Mouse (Mus musculus) intestine, embryonic 16.5 days (tissue): ENCODE results near the gene Cib4. TPM values are rescaled to one million over a fixed set of nuclear protein-coding genes. Genes with fewer than 3 reads are reported as not detected.

ENCODE experiments used
- ATAC-seq: fragments of 200-750 bp; cut with Nextera tagmentation; 2 replicates; pipeline ENCODE4 v1.8.0; 2017; ENCODE audit warnings: moderate TSS enrichment, moderate library complexity
- H3K27ac ChIP-seq: fragments of 300-500 bp; sonication (generic); 2 replicates; pipeline ENCODE4 v1.5.1; 2014; ENCODE audit warnings: mild to moderate bottlenecking, low read length
- H3K27me3 ChIP-seq: fragments of 300-500 bp; sonication (generic); replicated peaks from 2 replicates; pipeline ENCODE4 v1.6.1; 2014; ENCODE audit warnings: low read length, control low read depth, mixed read lengths; ENCODE audit not compliant: control insufficient read depth, insufficient read depth
- H3K36me3 ChIP-seq: fragments of 300-500 bp; sonication (generic); 2 replicates; pipeline ENCODE4 v1.6.1; 2014; ENCODE audit warnings: low read length, control low read depth; ENCODE audit not compliant: control insufficient read depth, insufficient read depth
- H3K4me1 ChIP-seq: fragments of 300-500 bp; sonication (generic); 2 replicates; pipeline ENCODE4 v1.6.1; 2014; ENCODE audit warnings: low read length, control low read depth, mixed read lengths; ENCODE audit not compliant: control insufficient read depth, insufficient read depth
- H3K4me2 ChIP-seq: fragments of 300-500 bp; sonication (generic); 2 replicates; pipeline ENCODE4 v1.6.1; 2014; ENCODE audit warnings: low read depth, low read length, control low read depth
- H3K4me3 ChIP-seq: fragments of 300-500 bp; sonication (generic); 2 replicates; pipeline ENCODE4 v1.5.1; 2014; ENCODE audit warnings: mild to moderate bottlenecking, low read length
- H3K9ac ChIP-seq: fragments of 300-500 bp; sonication (generic); 2 replicates; pipeline ENCODE4 v1.6.1; 2014; ENCODE audit warnings: low read depth, low read length
- H3K9me3 ChIP-seq: fragments of 300-500 bp; sonication (generic); 2 replicates; pipeline ENCODE4 v1.6.1; 2016; ENCODE audit warnings: low read length, control low read depth; ENCODE audit not compliant: control insufficient read depth
- WGBS: fragments of 180-500 bp; shearing (Covaris S2); extraction: QIAGEN DNeasy Blood & Tissue Kit; methylation state at CpG from one replicate; pipeline ENCODE4 v1.1.7; 2014; 5-methylcytosine and 5-hydroxymethylcytosine counted together
- polyA plus RNA-seq: library from polyadenylated mRNA; unstranded; fragments of >200 nt; fragmentation: Nextera tagmentation; extraction: Ambion mirVana; gene quantifications from 2 replicates; pipeline ENCODE4 v1.2.1, GENCODE M21; 2015

Cib4 gene
- polyA plus RNA-seq, 1 experiment from 2014 or later, result not detected

DNA sequence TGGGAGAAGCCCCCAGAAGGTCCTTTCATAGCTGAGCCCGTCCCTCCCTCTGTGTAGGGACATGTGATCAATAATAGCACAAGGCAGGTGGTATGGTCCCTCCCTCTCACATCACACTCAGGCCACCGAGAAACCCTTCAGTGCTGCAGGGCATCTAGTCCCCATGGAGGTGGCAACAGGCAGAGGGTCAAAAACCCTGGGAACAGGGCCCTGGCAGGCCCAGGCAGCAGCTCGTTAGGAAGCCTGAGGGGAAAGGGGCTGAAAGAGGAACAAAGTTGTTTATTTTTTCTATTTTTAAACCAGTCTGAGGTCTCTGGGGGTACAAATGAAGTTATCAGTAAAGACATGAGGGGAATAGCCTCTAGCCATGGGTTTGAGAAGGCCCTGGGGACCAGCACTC lies 21.4 kb downstream of the Cib4 start:
- H3K9ac ChIP-seq, result no peak overlapping the region
- peaks cover 15% of the 10 kb centered on the region for H3K4me1 ChIP-seq
- no peaks in the 10 kb centered on the region for H3K9me3 ChIP-seq
- no peak overlapping the region for H3K27ac ChIP-seq
- no peak overlapping the region for H3K4me3 ChIP-seq
- ATAC-seq, result no peak
- 50% methylated on average over 3 of the region's 3 CpGs for WGBS
- H3K36me3 ChIP-seq, result no peaks in the 10 kb centered on the region
- no peaks in the 10 kb centered on the region for H3K27me3 ChIP-seq
- H3K4me2 ChIP-seq, result no peak overlapping the region

DNA sequence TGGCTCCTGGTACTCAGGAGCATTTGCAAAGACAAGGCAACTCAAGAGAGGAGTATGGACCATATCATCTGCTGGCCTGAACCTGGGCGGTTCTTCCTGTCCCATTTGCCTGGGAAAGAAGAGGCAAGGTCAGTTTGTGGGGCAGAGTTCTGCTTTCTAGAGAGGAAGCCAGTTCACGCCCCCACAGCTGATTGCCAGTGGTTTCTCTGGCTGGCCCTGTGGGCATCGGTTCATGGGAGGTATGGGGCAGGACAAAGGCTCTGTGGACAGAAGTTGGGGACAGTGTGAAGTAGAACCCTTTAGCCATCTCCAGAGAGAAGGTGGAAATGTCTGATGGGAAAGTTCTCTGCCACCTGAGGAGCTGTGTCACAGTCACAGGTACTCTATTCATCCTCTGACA lies 22.5 kb downstream of the Cib4 start:
- no peak for ATAC-seq
- H3K27me3 ChIP-seq, result no peaks in the 10 kb centered on the region
- 75% methylated on average over 3 of the region's 3 CpGs for WGBS
- no peaks in the 10 kb centered on the region for H3K36me3 ChIP-seq
- H3K9me3 ChIP-seq, result no peaks in the 10 kb centered on the region
- no peak overlapping the region for H3K4me2 ChIP-seq
- no peak overlapping the region for H3K4me3 ChIP-seq
- peaks cover 24% of the 10 kb centered on the region for H3K4me1 ChIP-seq
- no peak overlapping the region for H3K27ac ChIP-seq
- no peak overlapping the region for H3K9ac ChIP-seq

DNA sequence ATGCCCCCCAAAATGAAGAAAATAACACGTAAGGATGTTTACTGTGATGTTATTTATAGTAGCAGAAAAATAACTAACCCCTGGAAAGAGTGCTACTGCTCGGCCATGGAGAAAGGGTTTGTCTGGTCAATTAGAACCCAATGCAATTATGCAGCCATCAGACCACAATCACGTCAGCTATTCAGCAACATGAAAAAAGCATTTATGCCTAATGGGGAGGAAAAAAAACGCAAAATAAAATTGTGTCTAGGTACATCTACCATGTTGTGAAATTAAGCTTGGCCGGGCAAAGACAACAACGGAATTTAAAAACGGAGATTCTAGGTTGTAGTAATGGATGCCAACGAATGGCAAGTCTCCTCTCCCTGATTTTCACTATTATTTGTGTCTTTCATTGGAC lies 23.2 kb downstream of the Cib4 start:
- H3K4me1 ChIP-seq, result peaks cover 30% of the 10 kb centered on the region
- WGBS, result 83% methylated on average over 8 of the region's 8 CpGs
- no peaks in the 10 kb centered on the region for H3K9me3 ChIP-seq
- H3K27ac ChIP-seq, result no peak overlapping the region
- no peak overlapping the region for H3K4me3 ChIP-seq
- H3K4me2 ChIP-seq, result no peak overlapping the region
- no peaks in the 10 kb centered on the region for H3K27me3 ChIP-seq
- no peak for ATAC-seq
- H3K36me3 ChIP-seq, result no peaks in the 10 kb centered on the region
- no peak overlapping the region for H3K9ac ChIP-seq

DNA sequence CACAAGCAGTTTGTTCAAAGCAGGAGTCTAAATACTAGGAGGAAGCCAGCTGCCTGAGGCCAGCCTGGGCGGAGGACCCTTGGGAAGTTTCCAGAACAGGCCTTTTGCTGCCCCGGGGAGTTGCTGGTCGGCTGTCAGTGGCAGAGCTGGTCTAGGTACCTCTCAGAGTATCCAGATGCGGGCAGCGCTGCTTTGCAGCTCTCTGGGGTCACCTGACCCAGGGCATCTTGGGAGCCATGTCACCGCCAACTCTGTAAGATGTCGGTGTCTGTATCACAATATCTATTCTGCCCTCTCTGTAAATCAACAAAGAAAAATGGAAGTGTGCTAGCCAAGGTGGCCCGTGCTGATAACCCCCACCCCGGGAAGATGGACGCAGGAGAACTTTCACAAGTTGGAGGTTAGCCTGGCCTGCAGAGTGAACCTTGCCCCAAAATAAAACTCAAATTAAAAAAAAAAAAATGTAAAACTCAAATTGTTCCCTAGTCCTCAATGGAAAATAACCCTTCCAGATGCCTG lies 25.4 kb downstream of the Cib4 start:
- 66% methylated on average over 10 of the region's 10 CpGs for WGBS
- no peak overlapping the region for H3K4me3 ChIP-seq
- H3K36me3 ChIP-seq, result no peaks in the 10 kb centered on the region
- H3K9me3 ChIP-seq, result no peaks in the 10 kb centered on the region
- ATAC-seq, result 0 out of 2 replicates have a peak, but pooled peaks have one; percentile 23
- H3K27ac ChIP-seq, result peak overlapping the region; percentile 76
- H3K4me2 ChIP-seq, result no peak overlapping the region
- no peak overlapping the region for H3K9ac ChIP-seq
- H3K27me3 ChIP-seq, result no peaks in the 10 kb centered on the region
- H3K4me1 ChIP-seq, result peaks cover 30% of the 10 kb centered on the region

DNA sequence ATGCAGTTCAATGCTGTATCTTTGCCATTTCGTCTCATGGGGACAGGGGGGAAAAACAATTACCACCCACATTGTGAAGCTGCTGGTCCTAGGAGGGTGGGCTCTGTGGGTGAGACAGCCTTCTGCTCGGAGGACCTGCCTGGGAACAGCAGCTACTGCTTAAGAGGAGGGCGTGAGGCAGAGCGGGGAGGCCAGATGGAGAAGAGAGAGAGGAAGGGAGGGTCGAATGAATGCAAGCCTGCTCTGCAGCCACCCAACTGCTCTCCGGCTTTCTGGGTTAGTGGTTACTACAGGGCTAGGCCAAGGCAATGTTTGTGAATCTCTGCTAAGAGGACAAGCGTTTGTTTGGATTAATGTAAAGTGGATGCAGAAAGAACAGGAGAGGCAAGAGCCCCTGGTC lies 26.1 kb downstream of the Cib4 start:
- 40% methylated on average over 7 of the region's 7 CpGs for WGBS

GRCm38 (mm10) chr5:30518547-30518946 lies 27.1 kb downstream of the Cib4 start:
- no peak for ATAC-seq
- Histone ChIP-seq H3K9me3 (no peaks in the 10 kb centered on the region), H3K4me1 (peaks cover 24% of the 10 kb centered on the region), H3K4me2 (no peak overlapping the region), H3K9ac (no peak overlapping the region), H3K27ac (peak overlapping the region; percentile 76), H3K36me3 (no peaks in the 10 kb centered on the region), H3K4me3 (no peak overlapping the region), H3K27me3 (no peaks in the 10 kb centered on the region)
- WGBS, result 65% methylated on average over 6 of the region's 6 CpGs

More for the DNA sequence above, 26.1 kb downstream of the Cib4 start:
- Histone ChIP-seq H3K36me3 (no peaks in the 10 kb centered on the region), H3K4me3 (no peak overlapping the region), H3K4me1 (peaks cover 30% of the 10 kb centered on the region), H3K27me3 (no peaks in the 10 kb centered on the region), H3K27ac (peak overlapping the region; percentile 76), H3K9ac (no peak overlapping the region), H3K4me2 (no peak overlapping the region), H3K9me3 (no peaks in the 10 kb centered on the region)
- peak; percentile 77 for ATAC-seq

- H3K4me2 ChIP-seq, result no peak overlapping the region
- peak overlapping the region; percentile 76 for H3K27ac ChIP-seq
- no peaks in the 10 kb centered on the region for H3K9me3 ChIP-seq
- no peaks in the 10 kb centered on the region for H3K36me3 ChIP-seq
- H3K9ac ChIP-seq, result peak overlapping the region; percentile 52; the same call in 1 of the 2 replicates
- no peaks in the 10 kb centered on the region for H3K27me3 ChIP-seq
- 51% methylated on average over 5 of the region's 5 CpGs for WGBS
- H3K4me3 ChIP-seq, result no peak overlapping the region
- H3K4me1 ChIP-seq, result peaks cover 24% of the 10 kb centered on the region
- ATAC-seq, result peak; percentile 31; the same call in 1 of the 2 replicates
Measured at GRCm38 (mm10) chr5:30518108-30518507, 27.5 kb downstream of the Cib4 start.

GRCm38 (mm10) chr5:30516376-30516775 lies 29.3 kb downstream of the Cib4 start:
- Histone ChIP-seq H3K27me3 (no peaks in the 10 kb centered on the region), H3K4me1 (peaks cover 24% of the 10 kb centered on the region), H3K4me3 (no peak overlapping the region), H3K9ac (no peak overlapping the region), H3K27ac (no peak overlapping the region), H3K36me3 (no peaks in the 10 kb centered on the region), H3K4me2 (no peak overlapping the region), H3K9me3 (no peaks in the 10 kb centered on the region)
- 57% methylated on average over 7 of the region's 7 CpGs for WGBS
- ATAC-seq, result no peak

DNA sequence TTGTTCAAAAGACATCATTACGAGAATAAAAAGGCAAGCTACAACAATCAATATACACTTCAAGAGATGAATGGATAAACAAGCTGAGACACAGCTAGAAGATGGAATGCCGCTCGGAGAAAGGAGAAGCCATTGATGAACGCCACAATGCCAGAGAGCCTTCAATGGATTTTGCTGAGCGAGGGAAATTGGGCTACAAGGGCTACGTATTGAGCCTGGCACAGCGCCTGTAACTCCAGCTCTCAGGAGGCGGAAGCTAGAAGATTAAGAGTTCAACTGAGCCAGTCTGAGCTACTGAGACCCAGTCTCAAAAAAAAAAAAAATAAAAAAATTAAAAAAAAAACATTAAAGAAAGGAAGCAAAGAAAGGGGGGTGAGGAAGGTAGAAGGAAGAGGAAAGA lies 32.5 kb downstream of the Cib4 start:
- Histone ChIP-seq H3K4me3 (no peak overlapping the region), H3K4me2 (no peak overlapping the region), H3K27ac (no peak overlapping the region), H3K4me1 (peaks cover 9% of the 10 kb centered on the region), H3K27me3 (no peaks in the 10 kb centered on the region), H3K36me3 (no peaks in the 10 kb centered on the region), H3K9ac (no peak overlapping the region), H3K9me3 (no peaks in the 10 kb centered on the region)
- no peak for ATAC-seq
- 75% methylated on average over 8 of the region's 8 CpGs for WGBS

- Histone ChIP-seq H3K9me3 (no peaks in the 10 kb centered on the region), H3K36me3 (no peaks in the 10 kb centered on the region), H3K4me2 (no peak overlapping the region), H3K9ac (no peak overlapping the region), H3K27ac (no peak overlapping the region), H3K4me3 (no peak overlapping the region), H3K27me3 (no peaks in the 10 kb centered on the region), H3K4me1 (no peaks in the 10 kb centered on the region)
- no peak for ATAC-seq
- 66% methylated on average over 7 of the region's 7 CpGs for WGBS
Measured at GRCm38 (mm10) chr5:30497299-30497698, 48.3 kb downstream of the Cib4 start.
